Mouse (Mus musculus): ENCODE results near the gene Cnot6l.
A peak's percentile ranks its signal among the peaks of the same experiment; 100 is the strongest.

Cnot6l gene

GRCm38 (mm10) chr5:96164021-96164411, at the start of gene Cnot6l:
TSS of gene Cnot6l (minus strand) at chr5:96164171.
- no peak for DNase-seq (ENCODE audit: extremely low spot score, low read depth, low spot score)

GRCm38 (mm10) chr5:96209916-96210583, 46.1 kb upstream of the Cnot6l start:
- peak; percentile 83 for DNase-seq (ENCODE audit: extremely low spot score, low read depth, low spot score)

GRCm38 (mm10) chr5:96209459-96209858, 45.5 kb upstream of the Cnot6l start, which contains the start of gene Mrpl1:
TSS of gene Mrpl1 (plus strand) at chr5:96209493.
- no peak for DNase-seq (ENCODE audit: extremely low spot score, low read depth, low spot score)

- DNase-seq (ENCODE audit: extremely low spot score, low read depth, low spot score), result no peak
Measured at GRCm38 (mm10) chr5:96208543-96208942, 44.6 kb upstream of the Cnot6l start.

GRCm38 (mm10) chr5:96207531-96207930, 43.6 kb upstream of the Cnot6l start:
- DNase-seq (ENCODE audit: extremely low spot score, low read depth, low spot score), result no peak

GRCm38 (mm10) chr5:96206897-96207296, 42.9 kb upstream of the Cnot6l start:
- DNase-seq (ENCODE audit: extremely low spot score, low read depth, low spot score), result no peak

GRCm38 (mm10) chr5:96201462-96202154, 37.6 kb upstream of the Cnot6l start:
- no peak for DNase-seq (ENCODE audit: extremely low spot score, low read depth, low spot score)

GRCm38 (mm10) chr5:96200269-96200668, 36.3 kb upstream of the Cnot6l start:
- no peak for DNase-seq (ENCODE audit: extremely low spot score, low read depth, low spot score)

- no peak for DNase-seq (ENCODE audit: extremely low spot score, low read depth, low spot score)
Measured at GRCm38 (mm10) chr5:96198271-96198670, 34.3 kb upstream of the Cnot6l start.

- no peak for DNase-seq (ENCODE audit: extremely low spot score, low read depth, low spot score)
Measured at GRCm38 (mm10) chr5:96196547-96197052, 32.6 kb upstream of the Cnot6l start.

GRCm38 (mm10) chr5:96191251-96191650, 27.3 kb upstream of the Cnot6l start:
- no peak for DNase-seq (ENCODE audit: extremely low spot score, low read depth, low spot score)

- DNase-seq (ENCODE audit: extremely low spot score, low read depth, low spot score), result no peak
Measured at GRCm38 (mm10) chr5:96189761-96190160, 25.8 kb upstream of the Cnot6l start.

- no peak for DNase-seq (ENCODE audit: extremely low spot score, low read depth, low spot score)
Measured at GRCm38 (mm10) chr5:96183987-96184386, 20.0 kb upstream of the Cnot6l start.

GRCm38 (mm10) chr5:96183211-96183610, 19.2 kb upstream of the Cnot6l start:
- no peak for DNase-seq (ENCODE audit: extremely low spot score, low read depth, low spot score)

GRCm38 (mm10) chr5:96176879-96177358, 12.9 kb upstream of the Cnot6l start:
- no peak for DNase-seq (ENCODE audit: extremely low spot score, low read depth, low spot score)

GRCm38 (mm10) chr5:96176121-96176520, 12.2 kb upstream of the Cnot6l start:
- no peak for DNase-seq (ENCODE audit: extremely low spot score, low read depth, low spot score)

- no peak for DNase-seq (ENCODE audit: extremely low spot score, low read depth, low spot score)
Measured at GRCm38 (mm10) chr5:96171765-96172164, 7.8 kb upstream of the Cnot6l start.

GRCm38 (mm10) chr5:96170443-96170842, 6.5 kb upstream of the Cnot6l start:
- DNase-seq (ENCODE audit: extremely low spot score, low read depth, low spot score), result no peak

- DNase-seq (ENCODE audit: extremely low spot score, low read depth, low spot score), result no peak
Measured at GRCm38 (mm10) chr5:96166761-96167160, 2.8 kb upstream of the Cnot6l start.

- no peak for DNase-seq (ENCODE audit: extremely low spot score, low read depth, low spot score)
Measured at GRCm38 (mm10) chr5:96163396-96164020, 463 bp downstream of the Cnot6l start.

- DNase-seq (ENCODE audit: extremely low spot score, low read depth, low spot score), result peak; percentile 50
Measured at GRCm38 (mm10) chr5:96162399-96163331, 1.3 kb downstream of the Cnot6l start.
